Mouse (Mus musculus): Measurements from ENCODE around the gene Gimap4.

GRCm38 (mm10) chr6:48697555-48697930 lies 13.2 kb downstream of the Gimap4 start:
- TF ChIP-seq MAFK (IDR thresholded peaks at IDR 0.05; ENCODE audit: insufficient replicate concordance, low read length) (no peak), POLR2A (IDR thresholded peaks at IDR 0.05; ENCODE audit: low read depth, low read length) (no peak), USF1 (IDR thresholded peaks at IDR 0.05; ENCODE audit: low read depth, low read length) (no peak), MAZ (IDR thresholded peaks at IDR 0.05; ENCODE audit: low read depth, low read length) (no peak), CTCF (conservative IDR thresholded peaks at IDR 0.05 in 1 of 2, IDR thresholded peaks at IDR 0.05 in 1 of 2; ENCODE audit: low read depth in 2 of 2, low read length in 2 of 2) (no peak), ELF1 (IDR thresholded peaks at IDR 0.05; ENCODE audit: low read depth, low read length) (no peak), JUND (conservative IDR thresholded peaks at IDR 0.05; ENCODE audit: low read depth, low read length) (no peak), EP300 (IDR thresholded peaks at IDR 0.05; ENCODE audit: low read length) (no peak), NRF1 (IDR thresholded peaks at IDR 0.05; ENCODE audit: low read depth, low read length) (no peak), CHD1 (IDR thresholded peaks at IDR 0.05; ENCODE audit: low read depth, low read length) (no peak), HCFC1 (IDR thresholded peaks at IDR 0.05; ENCODE audit: low read depth, low read length) (no peak), CHD2 (IDR thresholded peaks at IDR 0.05; ENCODE audit: low read length) (no peak)
